ENCODE assay signal across 19 mouse cellular contexts in genomic region chr19:46307781-46308180, GRCm38 (mm10). TPM values are rescaled to one million over a fixed set of nuclear protein-coding genes. Genes with fewer than 3 reads are reported as not detected.
DNase-seq lines count a peak whose midpoint lies in the region; ATAC-seq and TF ChIP-seq lines count a peak whose summit lies in the region.
"Had no signal": no experiment of that assay in that cellular context is flagged by ENCODE, and none has a peak within 500 bp of the region (broad histone marks: within the 10 kb centered on the region; RNA-seq: fewer than 3 reads in every experiment).

No protein-coding gene starts in this region.

- H3K27me3 ChIP-seq in E14TG2a.4 (ENCODE audit: insufficient read depth, low read length), result peaks cover 81% of the 10 kb centered on the region
- H3K27me3 ChIP-seq: CH12.LX had no signal

- no peak for ATAC-seq in CD4-positive, CD25-positive, alpha-beta regulatory T cell, adult 4 months
- ATAC-seq: forebrain, postnatal 0 days; hindbrain, embryonic 16.5 days; intestine, postnatal 0 days had no signal

- WGBS in lung, adult 2 months, result 90% methylated on average over 16 of the region's 16 CpGs

- peaks cover 30% of the 10 kb centered on the region for H3K36me3 ChIP-seq in E14TG2a.4 (ENCODE audit: insufficient read depth, low read length)

- DNase-seq in CD4-positive, CD25-positive, alpha-beta regulatory T cell, adult 2 months (ENCODE audit: low read depth, low spot score), result peak; percentile 7
- peak; percentile 4 for DNase-seq in gastrocnemius, postnatal 25 days
- no peak for DNase-seq in gastrocnemius, adult 8-10 months (ENCODE audit: low spot score in 2 of 2)
- peak; percentile 1 for DNase-seq in ovary, adult 18-20 months (ENCODE audit: low spot score)
- no peak for DNase-seq in ovary, postnatal 36 days (ENCODE audit: low spot score)
- no peak for DNase-seq in lung, adult 2 months
- DNase-seq: adrenal gland, postnatal 10 days; forebrain, postnatal 0 days; heart, postnatal 36 days; lung, postnatal 36 days; thymus, postnatal 25 days had no signal

- no peaks in the 10 kb centered on the region for H3K9me3 ChIP-seq in E14TG2a.4 (ENCODE audit: low read length)
- H3K9me3 ChIP-seq: embryonic facial prominence, embryonic 12.5 days; heart, embryonic 13.5 days; limb, embryonic 13.5 days had no signal

- no peak for TF ChIP-seq POLR2A in lung, adult 2 months (IDR thresholded peaks at IDR 0.05; ENCODE audit: borderline replicate concordance, extremely low read depth, low read depth, low read length)

- TF ChIP-seq CTCF in E14TG2a.4 (conservative IDR thresholded peaks at IDR 0.05; ENCODE audit: low read length), result no peak
- TF ChIP-seq CTCF in lung, adult 2 months (IDR thresholded peaks at IDR 0.05; ENCODE audit: insufficient read depth, low read length), result no peak

- H3K4me3 ChIP-seq in E14TG2a.4 (replicated peaks; ENCODE audit: low read length), result peak overlapping the region; percentile 80
- H3K4me3 ChIP-seq in lung, adult 2 months (replicated peaks; ENCODE audit: extremely low read depth, low read depth, low read length), result no peak overlapping the region
- H3K4me3 ChIP-seq: embryonic facial prominence, embryonic 12.5 days had no signal

- H3K4me1 ChIP-seq in E14TG2a.4 (replicated peaks; ENCODE audit: low read depth, low read length), result peaks cover 50% of the 10 kb centered on the region
- peaks cover 8% of the 10 kb centered on the region for H3K4me1 ChIP-seq in lung, adult 2 months (ENCODE audit: control insufficient read depth, insufficient read depth, low read length)

RNA-seq across cellular contexts. Expression of gene Nfkb2, which starts 3.7 kb away (rescaled TPM):
- 10 to 100 TPM; 17.3 to 18.8 TPM for polyA plus RNA-seq in CD4-positive, CD25-positive, alpha-beta regulatory T cell, adult 4 months (2017; shearing (Covaris generic))
- 1 to 10 TPM; 7.2 to 8.5 TPM for total RNA-seq in gastrocnemius, postnatal 25 days (2021)
- 10 to 100 TPM in 1 of 4 experiments, 1 to 10 TPM in 3; 8.7 to 10.5 (median 9.3) TPM for total RNA-seq in gastrocnemius, adult 8-10 months (2022)
- 56.5 and 60.6 TPM in 2 replicates for polyA plus RNA-seq in lung, adult 2 months (2012; rRNA removed)

RNA-seq across cellular contexts. Expression of gene Psd, which starts 19.2 kb away (rescaled TPM):
- polyA plus RNA-seq in CD4-positive, CD25-positive, alpha-beta regulatory T cell, adult 4 months (2017; shearing (Covaris generic)), result 1 to 10 TPM; 3.8 to 6.5 TPM
- under 1 TPM; 0.28 to 0.54 TPM for total RNA-seq in gastrocnemius, postnatal 25 days (2021)
- under 1 TPM in 2 of 4 experiments, not detected in 2; 0.15 to 0.19 TPM for total RNA-seq in gastrocnemius, adult 8-10 months (2022)
- 2.3 and 2.4 TPM in 2 replicates for polyA plus RNA-seq in lung, adult 2 months (2012; rRNA removed)

RNA-seq across cellular contexts. Expression of gene Fbxl15, which starts 20.2 kb away (rescaled TPM):
- 1 to 10 TPM; 5.1 TPM for polyA plus RNA-seq in CD4-positive, CD25-positive, alpha-beta regulatory T cell, adult 4 months (2017; shearing (Covaris generic))
- 1 to 10 TPM; 2.9 TPM for total RNA-seq in gastrocnemius, postnatal 25 days (2021)
- total RNA-seq in gastrocnemius, adult 8-10 months (2022), result 1 to 10 TPM; 2.0 to 3.9 (median 3.0) TPM
- polyA plus RNA-seq in lung, adult 2 months (2012; rRNA removed), result 10.7 and 15.5 TPM in 2 replicates

RNA-seq across cellular contexts. Expression of gene Cuedc2, which starts 30.7 kb away (rescaled TPM):
- 10 to 100 TPM; 56.3 to 62.6 TPM for polyA plus RNA-seq in CD4-positive, CD25-positive, alpha-beta regulatory T cell, adult 4 months (2017; shearing (Covaris generic))
- total RNA-seq in gastrocnemius, postnatal 25 days (2021), result 10 to 100 TPM; 56.1 to 56.5 TPM
- total RNA-seq in gastrocnemius, adult 8-10 months (2022), result 10 to 100 TPM; 57.5 to 66.3 (median 64.3) TPM
- polyA plus RNA-seq in lung, adult 2 months (2012; rRNA removed), result 47.1 and 53.9 TPM in 2 replicates

RNA-seq across cellular contexts. Expression of gene Mfsd13a, which starts 33.1 kb away (rescaled TPM):
- polyA plus RNA-seq in CD4-positive, CD25-positive, alpha-beta regulatory T cell, adult 4 months (2017; shearing (Covaris generic)), result 10 to 100 TPM in 1 of 2 experiments, 1 to 10 TPM in 1; 3.8 to 10.5 TPM
- 1 to 10 TPM; 1.0 to 1.2 TPM for total RNA-seq in gastrocnemius, postnatal 25 days (2021)
- total RNA-seq in gastrocnemius, adult 8-10 months (2022), result 1 to 10 TPM; 1.1 to 2.2 (median 1.9) TPM
- 26.5 and 27.1 TPM in 2 replicates for polyA plus RNA-seq in lung, adult 2 months (2012; rRNA removed)

Comparison
In these comparisons a context has a peak if more than half of its experiments do, and no peak if none do; other contexts are left out.
1. DNase-seq: peak in CD4-positive, CD25-positive, alpha-beta regulatory T cell, adult 2 months (single experiment), gastrocnemius, postnatal 25 days (single experiment) and ovary, adult 18-20 months (single experiment); none in gastrocnemius, adult 8-10 months (0 of 2), ovary, postnatal 36 days (single experiment) and lung, adult 2 months (single experiment).